Mouse (Mus musculus) testis, postnatal 14 days (tissue): ENCODE data around the gene Stk10.

Experiments used
- DNase-seq: peaks from one replicate; pipeline ENCODE4 v3.0.0; 2021; ENCODE audit warnings: low spot score

The Stk10 gene

DNA sequence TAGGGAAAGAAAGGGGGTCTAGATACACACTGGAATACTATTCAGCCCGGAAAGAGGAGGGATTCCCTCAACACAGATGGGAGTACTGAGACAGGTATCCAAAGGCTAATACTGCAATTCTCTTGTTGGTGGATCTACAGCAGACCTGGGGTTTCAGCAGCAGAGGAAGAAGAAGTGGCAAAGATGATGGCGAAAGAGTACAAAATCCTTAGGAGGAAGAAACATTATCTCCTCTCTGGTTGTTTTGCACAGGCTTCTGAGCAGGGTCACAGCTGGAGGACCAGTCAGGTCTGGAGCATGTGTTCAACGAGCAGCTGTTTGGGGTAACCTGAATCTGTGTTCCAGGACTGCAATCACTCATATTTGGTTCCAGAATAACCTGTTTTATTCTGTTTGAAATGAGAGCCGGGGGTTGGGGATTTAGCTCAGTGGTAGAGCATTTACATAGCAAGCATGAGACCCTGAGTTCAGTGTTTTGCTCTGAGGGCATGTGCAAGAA lies 96.7 kb downstream of the Stk10 start:
- no peak for DNase-seq

DNA sequence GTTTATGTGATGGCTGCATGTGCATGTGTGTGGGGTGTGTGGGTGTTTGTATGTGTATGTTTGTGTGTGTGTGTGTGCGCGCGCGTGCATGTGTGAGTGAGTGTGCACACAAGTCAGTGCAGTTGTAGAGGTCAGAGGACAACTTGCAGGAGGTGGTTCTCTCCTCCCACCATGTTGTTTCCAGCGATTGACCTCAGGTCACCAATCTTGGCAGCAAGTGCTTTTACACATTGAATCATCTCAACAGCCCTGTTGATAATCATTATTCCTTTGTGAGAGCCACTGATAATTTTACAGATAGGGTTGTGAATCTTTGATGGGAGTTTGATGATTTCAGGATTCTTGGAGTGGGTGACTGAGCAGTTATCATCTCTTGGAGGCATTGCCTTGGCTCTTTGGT lies 99.6 kb downstream of the Stk10 start:
- DNase-seq: no peak

DNA sequence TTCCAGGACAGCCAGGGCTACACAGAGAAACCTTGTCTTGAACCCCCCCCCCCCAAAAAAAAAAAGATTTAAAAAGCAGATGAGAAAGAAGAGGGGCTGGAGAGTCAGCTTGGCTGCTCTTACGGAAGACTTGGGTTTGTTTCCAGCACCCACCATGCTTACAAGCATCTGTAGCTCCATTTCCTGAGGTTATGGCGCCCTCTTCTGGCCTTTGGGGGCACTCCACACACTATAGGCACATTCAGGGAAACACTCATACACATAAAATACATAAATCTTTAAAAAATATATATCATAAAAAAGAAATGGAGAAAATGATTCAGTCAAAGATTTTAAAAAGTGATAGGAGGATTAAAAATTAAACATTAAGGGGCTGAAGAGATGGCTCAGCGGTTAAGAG lies 100.4 kb downstream of the Stk10 start:
- DNase-seq: peak; percentile 42

DNA sequence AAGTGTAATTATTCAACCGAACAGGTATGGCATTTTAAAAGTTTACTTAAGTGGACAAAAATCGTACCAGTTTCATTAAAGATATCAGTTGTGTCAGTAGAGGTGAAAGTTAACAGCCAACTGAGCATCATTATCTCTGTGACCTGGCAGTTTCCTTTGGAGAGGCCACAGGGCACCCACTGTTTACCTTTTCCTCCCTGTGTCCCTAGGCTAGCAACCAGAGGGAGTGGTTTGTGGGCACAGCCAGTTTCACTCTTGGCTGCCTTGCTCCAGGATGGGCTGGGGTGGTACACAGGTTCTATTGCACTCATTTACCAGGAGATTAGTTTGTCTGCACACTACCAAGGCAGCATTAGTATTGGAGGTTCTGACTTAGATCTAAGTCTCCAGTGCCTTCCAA lies 101.0 kb downstream of the Stk10 start:
- no peak for DNase-seq

DNA sequence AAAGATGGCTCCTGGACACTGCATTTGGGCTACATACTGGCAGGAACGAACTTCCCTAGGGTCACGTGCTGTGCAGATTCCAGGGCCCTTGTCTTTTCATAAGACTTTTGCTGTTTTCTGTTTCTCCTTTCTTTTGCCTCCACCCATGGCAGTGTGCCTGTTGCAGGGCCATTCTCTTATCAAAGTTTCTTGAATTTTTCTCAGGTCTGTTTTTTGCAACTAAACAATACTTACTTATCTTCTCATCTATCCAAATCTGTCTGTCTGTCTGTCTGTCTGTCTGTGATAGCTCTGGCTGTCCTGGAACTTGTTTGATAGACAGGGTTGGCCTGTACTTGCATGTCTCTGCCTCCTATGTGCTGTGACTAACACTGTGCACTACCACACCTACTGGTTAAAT lies 101.7 kb downstream of the Stk10 start:
- no peak for DNase-seq

DNA sequence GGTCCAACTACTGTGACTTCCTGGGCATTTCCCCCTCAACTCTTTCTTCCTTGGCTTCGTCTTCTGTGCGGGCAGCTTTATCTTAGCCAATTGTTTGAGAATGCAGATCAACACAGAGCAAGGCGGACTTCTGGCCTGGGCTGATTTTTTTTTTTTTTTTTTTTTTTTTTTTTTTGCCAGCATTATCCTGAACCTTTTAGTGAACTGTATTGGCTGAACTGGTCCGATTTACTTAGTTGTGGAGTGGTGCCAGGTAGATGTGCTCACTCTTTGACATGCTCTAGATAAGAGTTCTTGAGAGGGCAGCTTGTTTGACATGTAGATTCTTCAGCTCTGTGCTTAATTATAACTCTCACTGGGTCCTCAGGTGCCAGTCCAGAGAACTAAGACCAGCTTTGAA lies 103.2 kb downstream of the Stk10 start:
- no peak for DNase-seq

DNA sequence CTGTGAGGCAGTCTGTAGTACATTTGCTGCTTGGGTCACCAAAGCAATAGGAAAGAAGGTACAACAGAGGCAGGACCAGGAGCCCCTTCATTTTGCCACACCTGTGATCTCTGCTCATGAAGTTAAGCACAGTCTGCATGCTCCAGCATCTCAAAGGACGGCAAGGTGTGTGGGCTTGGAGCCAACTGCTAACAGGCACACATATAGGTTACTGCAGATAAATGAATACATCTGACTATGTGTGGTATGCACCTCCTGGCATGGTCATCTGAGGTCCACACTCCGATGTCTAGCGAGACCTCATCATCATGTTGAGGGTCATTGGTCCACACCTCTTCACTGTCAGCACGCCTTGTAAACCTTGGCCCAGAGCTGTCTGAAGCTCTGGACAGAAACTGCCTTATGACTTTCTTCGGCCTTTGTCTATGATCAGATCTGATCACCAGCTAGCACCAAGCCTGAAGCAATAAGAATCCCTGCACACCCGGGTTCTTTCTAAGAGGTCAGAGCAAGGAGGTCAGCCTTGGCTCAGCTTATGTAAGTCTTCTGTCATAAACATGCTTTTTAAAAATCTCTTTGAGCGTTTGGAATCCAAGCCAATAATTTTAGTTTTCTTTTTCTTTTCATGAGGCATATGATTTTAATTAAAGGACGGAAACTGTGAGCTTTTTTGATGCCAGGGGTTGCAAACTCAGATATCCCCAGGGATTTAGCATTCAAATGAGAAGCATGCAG lies 105.6 kb downstream of the Stk10 start:
- DNase-seq: no peak

GRCm38 (mm10) chr11:32640617-32641016 lies 107.5 kb downstream of the Stk10 start:
- no peak for DNase-seq

DNA sequence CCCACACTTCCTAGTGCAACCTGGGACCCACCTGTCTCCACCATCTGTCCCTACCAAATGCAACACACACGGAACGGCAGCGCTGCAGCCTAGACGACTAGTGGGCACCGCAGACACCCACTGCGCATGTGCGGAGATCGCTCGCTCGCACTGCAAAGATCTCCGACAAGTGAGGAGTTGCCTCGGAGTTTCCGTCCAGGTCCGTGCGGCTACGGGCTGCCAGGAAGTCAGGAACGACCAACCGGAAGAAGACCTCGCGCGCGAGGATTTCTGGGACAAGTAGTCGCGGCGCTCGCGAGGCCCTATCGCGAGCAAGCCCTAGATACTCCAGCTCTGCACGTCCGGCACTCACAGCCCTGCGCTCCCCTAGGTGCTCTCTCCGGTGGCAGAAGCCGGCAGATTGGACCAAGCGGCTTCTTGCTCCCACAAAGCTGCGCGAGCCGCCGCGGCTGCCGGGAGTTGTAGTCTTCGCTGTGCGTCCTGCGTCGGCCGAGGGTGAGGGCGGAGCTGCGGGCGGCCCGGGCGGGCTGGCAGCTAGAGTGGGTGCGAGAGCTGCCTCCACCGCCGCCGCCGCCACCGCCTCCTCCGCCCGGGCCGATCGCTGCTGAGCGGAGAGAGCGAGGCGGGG lies 109.3 kb downstream of the Stk10 start, which contains the start of gene Fbxw11:
Fbxw11 (plus strand) TSS at position 476 of the 628 bp plus-strand sequence.
- DNase-seq: peak; percentile 97

GRCm38 (mm10) chr11:32642899-32643886 lies 110.1 kb downstream of the Stk10 start:
- peak; percentile 76 for DNase-seq

DNA sequence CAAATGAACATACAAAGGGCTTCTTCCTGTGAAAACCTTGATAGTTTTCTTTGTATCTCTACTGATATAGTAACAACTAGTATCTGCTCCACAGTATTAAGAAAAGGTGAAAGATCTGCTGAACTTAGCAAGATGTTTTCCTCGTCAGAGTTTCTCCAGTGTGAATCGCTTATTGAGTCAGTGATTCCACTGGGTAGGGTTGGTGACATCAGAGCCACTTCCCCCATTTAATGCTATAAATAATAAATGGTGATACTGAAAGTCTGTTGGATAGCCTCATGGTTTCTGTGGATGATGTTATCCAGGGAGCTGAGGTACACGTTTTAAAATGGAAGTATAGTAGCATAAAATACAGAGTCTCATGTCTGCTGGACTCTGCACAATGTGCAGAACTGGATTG lies 110.9 kb downstream of the Stk10 start:
- DNase-seq: no peak

GRCm38 (mm10) chr11:32647265-32647664 lies 114.2 kb downstream of the Stk10 start:
- DNase-seq: no peak

DNA sequence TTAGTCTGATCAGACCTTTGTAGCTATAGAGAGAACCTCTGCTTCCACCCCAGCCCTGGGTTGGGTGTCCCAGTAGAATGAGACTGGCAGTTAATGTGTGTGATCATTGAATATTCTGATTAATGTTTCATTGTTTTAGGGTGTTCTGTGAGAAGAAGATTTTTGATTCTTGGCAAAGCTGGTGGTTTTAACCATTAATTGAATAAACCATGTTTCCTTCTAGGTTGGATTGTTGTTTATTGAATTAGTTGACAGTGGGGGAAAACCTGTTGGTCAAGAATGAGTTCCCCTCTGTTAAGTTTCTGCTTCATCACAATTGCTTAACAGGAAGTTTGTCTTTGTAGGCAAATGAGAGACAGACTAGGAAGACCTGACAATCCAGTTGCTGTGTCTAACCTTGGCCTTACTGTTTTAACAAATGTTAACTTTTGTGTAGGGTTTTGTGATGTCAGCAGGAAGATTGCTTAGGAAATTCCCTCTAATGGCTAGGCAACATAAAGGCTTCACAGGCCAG lies 117.2 kb downstream of the Stk10 start:
- no peak for DNase-seq

DNA sequence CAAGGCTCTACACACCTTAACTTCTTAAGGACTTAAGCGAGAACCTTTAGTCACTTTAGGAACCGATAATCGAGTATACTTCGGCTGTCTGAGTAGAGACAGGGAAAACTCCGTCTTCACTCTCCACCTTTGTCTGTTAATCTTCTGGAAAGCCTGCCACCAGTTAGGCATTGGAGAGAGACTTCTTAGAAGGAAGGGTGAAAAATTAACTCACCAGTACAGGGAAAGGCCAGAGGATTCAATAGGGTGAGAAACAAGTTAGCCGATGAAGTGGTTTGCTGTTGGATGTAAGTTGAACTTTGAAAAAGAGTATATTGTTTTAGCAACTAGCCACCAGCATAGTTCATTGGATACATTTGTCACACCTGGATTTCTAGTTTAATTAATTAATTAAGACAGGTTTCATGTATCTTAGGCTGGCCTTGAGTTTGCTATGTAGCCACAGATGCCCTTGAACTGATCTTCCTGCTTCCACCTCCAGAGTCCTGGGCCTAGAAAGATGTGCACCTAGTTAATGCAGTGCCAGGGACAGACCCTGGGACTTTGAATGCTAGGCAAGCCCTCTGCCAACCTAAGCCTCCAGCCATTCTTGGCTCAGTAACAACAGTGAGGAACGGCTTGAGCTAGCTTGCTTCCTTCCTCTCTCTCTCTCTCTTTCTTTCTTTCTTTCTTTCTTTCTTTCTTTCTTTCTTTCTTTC lies 117.9 kb downstream of the Stk10 start:
- no peak for DNase-seq

DNA sequence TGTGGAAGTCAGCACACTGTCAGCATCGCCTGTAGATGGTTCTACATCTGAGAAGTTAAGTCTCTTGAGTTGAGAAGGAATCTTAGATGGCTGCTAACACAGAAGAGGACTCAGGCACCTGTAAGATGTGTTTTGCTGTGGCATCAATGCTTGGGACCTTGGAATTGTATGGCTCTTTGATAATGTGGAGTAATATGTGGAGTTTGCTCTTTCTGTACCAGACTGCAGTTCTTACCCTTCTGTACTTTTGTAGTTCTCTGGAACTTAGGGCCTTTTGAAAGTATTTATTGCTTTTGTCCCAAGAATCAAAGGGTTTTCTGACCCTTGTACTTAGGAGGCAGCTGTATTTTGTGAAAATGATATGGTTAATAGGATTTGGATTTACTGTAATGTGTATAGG lies 118.6 kb downstream of the Stk10 start:
- no peak for DNase-seq

DNA sequence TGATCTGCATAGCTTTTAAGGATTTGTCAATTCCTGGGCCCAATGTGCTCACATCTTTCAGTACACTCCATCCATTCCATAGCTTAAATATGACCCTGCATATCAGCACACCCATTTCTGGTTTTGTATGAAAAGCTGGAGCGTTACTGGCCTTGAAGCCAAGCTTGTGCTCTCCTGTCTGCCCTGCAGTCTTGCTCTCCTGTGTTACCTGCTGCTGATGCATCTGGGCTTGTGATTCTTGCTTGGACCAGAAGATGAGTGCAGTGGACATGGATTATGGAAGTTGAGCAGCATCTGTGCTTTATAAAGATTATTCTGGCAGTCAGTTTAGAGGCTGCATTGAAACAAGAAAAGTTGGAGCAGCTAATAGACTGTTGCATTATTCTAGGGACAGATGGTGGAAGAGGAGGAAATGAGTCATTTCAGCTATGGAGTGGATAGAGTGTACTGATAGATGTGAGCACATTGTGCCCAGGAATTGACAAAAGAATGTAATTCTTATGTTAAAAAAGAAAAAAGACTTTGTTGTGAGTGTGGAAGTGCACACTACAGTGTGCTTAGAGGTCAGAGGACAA lies 129.1 kb downstream of the Stk10 start:
- DNase-seq: no peak

DNA sequence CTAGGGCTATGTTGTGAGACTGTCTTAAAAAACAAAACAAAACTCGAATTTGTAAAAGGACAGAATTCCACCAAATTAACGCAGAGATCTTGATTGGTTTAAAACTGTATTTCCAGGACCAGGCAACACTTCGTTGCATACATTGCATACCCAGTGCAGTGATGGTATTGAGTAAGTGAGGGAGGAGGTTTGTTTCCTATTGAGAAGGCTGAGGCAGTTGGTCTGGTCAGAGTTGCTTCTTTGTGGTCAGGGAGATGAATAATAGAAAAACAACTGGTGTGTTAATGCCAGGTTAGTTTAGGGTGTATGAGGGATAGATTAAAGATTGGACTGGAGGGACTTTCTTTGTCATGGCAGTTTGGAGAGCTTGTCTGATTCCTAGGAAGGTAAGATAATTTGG lies 132.5 kb downstream of the Stk10 start:
- DNase-seq: no peak

DNA sequence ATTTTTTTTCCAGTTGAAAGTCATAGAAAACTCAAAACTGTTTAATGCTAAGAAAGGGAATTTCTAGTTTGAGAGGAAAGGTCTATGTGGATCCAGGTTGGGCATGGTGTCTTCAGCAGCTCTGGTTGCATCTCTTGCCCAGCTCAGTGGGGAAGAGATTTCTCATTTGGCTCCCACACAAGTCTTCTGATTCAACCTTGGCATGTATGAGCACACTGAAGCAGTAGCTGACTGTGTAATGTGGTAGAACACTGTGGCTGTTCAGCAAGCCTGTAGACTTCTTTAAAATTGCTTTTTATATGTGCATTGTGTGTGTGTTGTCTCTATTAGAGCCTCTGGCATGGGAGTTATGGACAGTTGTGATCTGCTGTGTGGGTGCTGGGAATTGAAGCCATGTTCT lies 133.9 kb downstream of the Stk10 start:
- DNase-seq: no peak

DNA sequence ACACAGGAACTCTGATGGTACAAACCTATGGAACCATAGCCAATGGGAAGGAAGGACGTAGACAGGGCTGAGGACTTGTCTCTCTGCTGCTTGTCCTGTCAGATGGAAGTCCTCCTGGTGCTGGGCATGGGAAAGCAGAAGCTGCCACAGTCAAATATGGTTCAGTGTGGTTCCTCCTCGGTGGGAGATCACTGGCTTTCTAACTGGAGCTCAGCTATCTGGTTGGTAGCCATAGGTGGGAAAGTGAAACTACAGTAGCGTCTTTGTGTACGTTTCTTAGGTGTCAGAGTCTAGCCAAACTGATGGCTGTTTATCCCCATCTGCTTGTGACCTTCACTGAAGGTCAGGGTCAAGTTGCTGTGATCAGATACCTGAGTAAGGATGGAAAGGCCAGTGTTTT lies 138.4 kb downstream of the Stk10 start:
- no peak for DNase-seq
